Mouse (Mus musculus) intestine, postnatal 0 days (tissue): ENCODE measurements around the gene Shld2. TPM values are rescaled to one million over a fixed set of nuclear protein-coding genes. Genes with fewer than 3 reads are reported as not detected.

Experiments used
- ATAC-seq: fragments of 200-750 bp; cut with Nextera tagmentation; 2 replicates; pipeline ENCODE4 v1.8.0; 2017; ENCODE audit warnings: mild to moderate bottlenecking, moderate TSS enrichment, moderate library complexity
- H3K27ac ChIP-seq: fragments of 300-500 bp; sonication (generic); 2 replicates; pipeline ENCODE4 v1.5.1; 2014; ENCODE audit warnings: mild to moderate bottlenecking, low read depth, low read length, moderate library complexity
- H3K27me3 ChIP-seq: fragments of 300-500 bp; sonication (generic); replicated peaks from 2 replicates; pipeline ENCODE4 v1.6.1; 2014; ENCODE audit warnings: low read length, mixed read lengths; ENCODE audit not compliant: control insufficient read depth, insufficient read depth
- H3K36me3 ChIP-seq: fragments of 300-500 bp; sonication (generic); 2 replicates; pipeline ENCODE4 v1.6.1; 2014; ENCODE audit warnings: mild to moderate bottlenecking, moderate library complexity; ENCODE audit not compliant: control insufficient read depth, insufficient read depth
- H3K4me1 ChIP-seq: fragments of 300-500 bp; sonication (generic); replicated peaks from 2 replicates; pipeline ENCODE4 v1.6.1; 2014; ENCODE audit warnings: antibody characterized with exemption, low read length, mixed read lengths; ENCODE audit not compliant: control insufficient read depth, insufficient read depth
- H3K4me2 ChIP-seq: fragments of 300-500 bp; sonication (generic); replicated peaks from 2 replicates; pipeline ENCODE4 v1.6.1; 2014; ENCODE audit warnings: low read depth, mild to moderate bottlenecking, moderate library complexity
- H3K4me3 ChIP-seq: fragments of 300-500 bp; sonication (generic); 2 replicates; pipeline ENCODE4 v1.5.1; 2014; ENCODE audit warnings: low read depth, low read length
- H3K9ac ChIP-seq: fragments of 300-500 bp; sonication (generic); 2 replicates; pipeline ENCODE4 v1.6.1; 2014; ENCODE audit warnings: mild to moderate bottlenecking, low read depth, low read length
- H3K9me3 ChIP-seq: fragments of 300-500 bp; sonication (generic); 2 replicates; pipeline ENCODE4 v1.6.1; 2016; ENCODE audit warnings: mixed run types; ENCODE audit not compliant: control insufficient read depth
- CTCF ChIP-seq: sonication (generic); IDR thresholded peaks from 2 replicates; pipeline ENCODE4 v1.5.1; 2016; ENCODE audit warnings: low read depth, mild to moderate bottlenecking, control low read depth, antibody characterized with exemption, moderate library complexity
- WGBS: fragments of 180-500 bp; shearing (Covaris S2); extraction: QIAGEN DNeasy Blood & Tissue Kit; methylation state at CpG from one replicate; pipeline ENCODE4 v1.1.7; 2014; 5-methylcytosine and 5-hydroxymethylcytosine counted together
- polyA plus RNA-seq: library from polyadenylated mRNA; unstranded; fragments of >200 nt; fragmentation: Nextera tagmentation; extraction: Ambion mirVana; gene quantifications from 2 replicates; pipeline ENCODE4 v1.2.1, GENCODE M21; 2015

Shld2 gene
- polyA plus RNA-seq, 1 experiment from 2014 or later, result 3.1 TPM

- Histone ChIP-seq H3K9ac (no peak overlapping the region), H3K4me1 (no peaks in the 10 kb centered on the region), H3K27me3 (peaks cover 24% of the 10 kb centered on the region; the same call in 1 of the 2 replicates), H3K4me2 (no peak overlapping the region), H3K36me3 (no peaks in the 10 kb centered on the region), H3K27ac (no peak overlapping the region), H3K4me3 (no peak overlapping the region), H3K9me3 (no peaks in the 10 kb centered on the region)
- ATAC-seq, result no peak
- TF ChIP-seq CTCF, result no peak
- 64% methylated on average over 5 of the region's 5 CpGs for WGBS
These were observed 88.7 kb downstream of the Shld2 start for GRCm38 (mm10) chr14:34221416-34222077.

GRCm38 (mm10) chr14:34220426-34220825 is 89.9 kb downstream of the Shld2 start:
- no peak overlapping the region for H3K4me3 ChIP-seq
- no peak overlapping the region for H3K27ac ChIP-seq
- no peak for TF ChIP-seq CTCF
- ATAC-seq, result no peak
- H3K27me3 ChIP-seq, result peaks cover 24% of the 10 kb centered on the region; the same call in 1 of the 2 replicates
- WGBS, result 70% methylated on average over 5 of the region's 5 CpGs
- H3K9ac ChIP-seq, result no peak overlapping the region
- H3K36me3 ChIP-seq, result no peaks in the 10 kb centered on the region
- H3K4me1 ChIP-seq, result no peaks in the 10 kb centered on the region
- peak overlapping the region; percentile 57; the same call in 1 of the 2 replicates for H3K4me2 ChIP-seq
- H3K9me3 ChIP-seq, result no peaks in the 10 kb centered on the region

- no peak for TF ChIP-seq CTCF
- WGBS, result 2% methylated on average over 29 of the region's 29 CpGs
- no peaks in the 10 kb centered on the region for H3K4me1 ChIP-seq
- ATAC-seq, result peak; percentile 41; the same call in 1 of the 2 replicates
- H3K9me3 ChIP-seq, result no peaks in the 10 kb centered on the region
- H3K4me2 ChIP-seq, result peak overlapping the region; percentile 57
- H3K4me3 ChIP-seq, result peak overlapping the region; percentile 25; the same call in 1 of the 2 replicates
- H3K27me3 ChIP-seq, result peaks cover 24% of the 10 kb centered on the region; the same call in 1 of the 2 replicates
- no peak overlapping the region for H3K27ac ChIP-seq
- no peaks in the 10 kb centered on the region for H3K36me3 ChIP-seq
- H3K9ac ChIP-seq, result no peak overlapping the region
These were observed 90.5 kb downstream of the Shld2 start for GRCm38 (mm10) chr14:34219786-34220198.

- 45% methylated on average over 6 of the region's 6 CpGs for WGBS
- peak within 1 kb of the TSS; percentile 25; the same call in 1 of the 2 replicates for H3K4me3 ChIP-seq
- H3K9me3 ChIP-seq, result no peaks in the 10 kb centered on the region
- TF ChIP-seq CTCF, result no peak
- ATAC-seq, result no peak
- no peaks in the 10 kb centered on the region for H3K4me1 ChIP-seq
- H3K27ac ChIP-seq, result no peak within 1 kb of the TSS
- no peak within 1 kb of the TSS for H3K9ac ChIP-seq
- H3K36me3 ChIP-seq, result no peaks in the 10 kb centered on the region
- H3K27me3 ChIP-seq, result peaks cover 24% of the 10 kb centered on the region; the same call in 1 of the 2 replicates
- H3K4me2 ChIP-seq, result peak within 1 kb of the TSS; percentile 57
These were observed 91.0 kb downstream of the Shld2 start, which contains the start of gene Syt15 for GRCm38 (mm10) chr14:34219295-34219694. TSS of gene Syt15 (plus strand) at chr14:34219595.

DNA sequence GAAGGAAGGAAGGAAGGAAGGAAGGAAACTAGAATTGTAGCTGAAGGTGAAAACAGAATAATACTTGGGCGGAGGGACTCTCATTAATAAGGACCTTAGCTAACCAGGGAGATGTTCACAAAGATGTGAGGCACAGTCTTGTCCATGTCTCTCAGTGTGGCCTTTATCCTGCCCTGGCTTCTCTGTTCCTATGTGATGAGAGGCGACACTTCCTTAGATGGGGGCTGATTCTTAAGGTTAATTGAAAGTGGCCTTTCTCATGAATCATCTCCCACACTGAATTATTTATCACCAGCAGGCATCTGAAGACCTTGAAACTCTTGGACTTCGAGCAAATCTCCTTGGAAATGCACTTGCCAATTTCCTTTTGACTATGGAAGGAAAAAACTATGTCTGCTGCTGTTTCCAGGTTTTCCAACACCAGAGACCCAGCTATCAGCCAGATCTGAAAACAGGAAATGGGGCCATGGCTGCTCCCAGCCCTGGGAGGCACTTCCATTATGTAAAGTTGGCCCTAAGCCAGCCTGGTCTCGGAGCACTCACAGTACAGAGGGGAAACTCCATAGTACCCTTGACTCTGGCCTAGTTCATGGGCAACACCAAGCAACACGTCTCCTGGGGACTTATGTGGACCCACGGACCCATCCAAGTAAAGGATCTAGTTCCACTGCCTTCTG is 94.7 kb downstream of the Shld2 start:
- TF ChIP-seq CTCF, result no peak
- no peak overlapping the region for H3K27ac ChIP-seq
- 0 out of 2 replicates have a peak, but pooled peaks have one; percentile 38 for ATAC-seq

GRCm38 (mm10) chr14:34209942-34210341 is 100.4 kb downstream of the Shld2 start:
- peak; percentile 36; the same call in 1 of the 2 replicates for ATAC-seq
- Histone ChIP-seq H3K4me1 (no peaks in the 10 kb centered on the region), H3K36me3 (no peaks in the 10 kb centered on the region), H3K4me2 (no peak overlapping the region), H3K27ac (no peak overlapping the region), H3K4me3 (no peak overlapping the region), H3K9ac (no peak overlapping the region), H3K27me3 (no peaks in the 10 kb centered on the region), H3K9me3 (no peaks in the 10 kb centered on the region)
- WGBS, result 79% methylated on average over 4 of the region's 4 CpGs
- TF ChIP-seq CTCF, result no peak

More for the DNA sequence above, 94.7 kb downstream of the Shld2 start:
- WGBS, result 57% methylated on average over 6 of the region's 6 CpGs
- H3K36me3 ChIP-seq, result no peaks in the 10 kb centered on the region
- H3K9ac ChIP-seq, result no peak overlapping the region
- no peak overlapping the region for H3K4me2 ChIP-seq
- H3K9me3 ChIP-seq, result no peaks in the 10 kb centered on the region
- H3K4me1 ChIP-seq, result no peaks in the 10 kb centered on the region
- H3K27me3 ChIP-seq, result peaks cover 20% of the 10 kb centered on the region; the same call in 1 of the 2 replicates
- H3K4me3 ChIP-seq, result no peak overlapping the region
